Mouse (Mus musculus) brain, embryonic 14.5 days (tissue): ENCODE results near the gene Hoxb5. TPM values are rescaled to one million over a fixed set of nuclear protein-coding genes. Genes with fewer than 3 reads are reported as not detected.

Source experiments
- DNase-seq: peaks from one replicate; pipeline ENCODE4 v3.0.0-alpha.2; 2011; ENCODE audit warnings: low read depth
- CTCF ChIP-seq: fragments of 200-500 bp; IDR thresholded peaks from 2 replicates; pipeline ENCODE4 v1.5.1; 2012; ENCODE audit warnings: inconsistent platforms, mild to moderate bottlenecking, moderate library complexity, borderline replicate concordance; ENCODE audit not compliant: insufficient read depth, insufficient read length; ENCODE audit errors: extremely low read depth
- POLR2A ChIP-seq: fragments of 200-500 bp; IDR thresholded peaks from 2 replicates; pipeline ENCODE4 v1.6.1; 2012; ENCODE audit warnings: mild to moderate bottlenecking, inconsistent platforms, borderline replicate concordance; ENCODE audit not compliant: poor library complexity, insufficient read depth, insufficient read length, severe bottlenecking; ENCODE audit errors: extremely low read depth
- polyA plus RNA-seq: library from polyadenylated mRNA; depleted of rRNA; stranded (reverse); fragments of >200 nt; gene quantifications from 2 replicates; pipeline ENCODE4 v1.2.3, GENCODE M21; 2012; rRNA removed

Hoxb5 gene
- 3.3 and 43.9 TPM in 2 replicates for polyA plus RNA-seq

- no peak for TF ChIP-seq POLR2A
- peak; percentile 87 for TF ChIP-seq CTCF
- peak; percentile 78 for DNase-seq
Measured at GRCm38 (mm10) chr11:96303151-96304099, at the start of gene Hoxb5. Gene Hoxb5 (plus strand): TSS chr11:96303336.

GRCm38 (mm10) chr11:96254221-96254620 is 48.9 kb upstream of the Hoxb5 start:
- no peak for TF ChIP-seq CTCF
- no peak for TF ChIP-seq POLR2A
- DNase-seq = no peak

DNA sequence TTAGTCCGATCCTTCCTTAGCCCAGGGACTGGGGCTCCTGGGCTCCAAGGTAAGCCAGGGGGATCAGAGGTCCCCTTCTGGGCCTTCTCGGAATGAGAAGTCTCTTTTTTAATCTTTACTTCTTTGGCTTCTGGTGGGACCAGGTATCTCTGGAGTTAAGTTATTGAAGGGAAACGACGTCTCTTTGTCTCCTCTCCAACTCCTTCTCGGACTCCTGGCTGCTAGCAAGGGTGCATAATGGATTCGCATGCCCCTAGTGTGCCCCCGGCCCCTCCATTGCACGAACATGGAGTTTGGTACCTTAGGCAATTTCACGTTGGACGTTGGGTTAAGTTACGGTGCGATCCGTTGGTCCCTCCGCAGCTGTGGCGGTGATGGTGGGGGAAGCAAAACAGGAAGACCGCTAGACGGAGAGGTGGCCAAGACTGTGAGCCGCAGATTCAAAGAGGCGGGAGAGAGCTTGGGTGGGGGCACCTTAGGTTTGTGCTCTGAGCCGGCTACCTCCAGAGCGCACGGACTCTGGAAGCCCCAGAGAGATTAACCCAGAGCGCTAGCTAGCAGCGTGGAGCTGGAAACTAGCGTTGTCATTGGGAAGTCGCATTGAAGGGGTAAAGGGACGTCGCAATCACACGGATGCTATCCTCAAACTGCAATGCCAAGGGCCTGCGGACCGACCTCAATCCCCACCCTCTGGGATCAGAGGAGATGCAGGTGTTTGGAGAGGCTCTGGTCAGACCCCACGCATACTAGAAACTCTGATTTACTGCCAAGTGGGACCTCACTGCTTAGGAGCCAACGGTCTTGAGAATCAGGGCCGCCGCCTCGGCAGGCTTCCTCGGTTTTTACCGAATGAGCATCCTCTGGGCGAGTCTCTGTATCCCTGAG is 47.8 kb upstream of the Hoxb5 start:
- DNase-seq = no peak
- TF ChIP-seq POLR2A (no peak), CTCF (no peak)

GRCm38 (mm10) chr11:96255996-96256445 is 47.1 kb upstream of the Hoxb5 start:
- DNase-seq = no peak
- TF ChIP-seq POLR2A (no peak), CTCF (no peak)

- TF ChIP-seq CTCF (no peak), POLR2A (no peak)
- DNase-seq = no peak
Measured at GRCm38 (mm10) chr11:96257141-96257540, 46.0 kb upstream of the Hoxb5 start.

DNA sequence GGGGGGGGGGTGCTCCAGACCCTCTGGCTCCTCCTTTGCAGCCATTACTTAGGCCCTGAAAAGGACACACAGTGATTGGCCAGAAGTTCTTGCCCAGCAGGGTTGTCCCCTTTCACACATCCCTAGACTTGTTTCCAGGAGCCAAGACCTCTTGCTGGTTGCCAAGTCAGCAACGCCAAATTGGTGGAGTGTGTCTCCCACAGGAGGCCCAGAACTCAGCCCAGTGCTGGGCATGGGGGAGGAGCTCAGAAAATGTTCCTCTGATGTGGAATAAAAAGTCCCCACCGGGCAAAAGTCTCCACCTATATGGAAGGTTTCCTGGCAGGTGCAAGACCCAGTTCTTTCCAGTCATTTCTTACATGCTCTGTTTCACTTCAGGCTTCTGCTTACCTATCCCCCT is 44.1 kb upstream of the Hoxb5 start:
- no peak for DNase-seq
- TF ChIP-seq CTCF (no peak), POLR2A (no peak)

GRCm38 (mm10) chr11:96259511-96259910 is 43.6 kb upstream of the Hoxb5 start:
- DNase-seq = no peak
- no peak for TF ChIP-seq CTCF
- no peak for TF ChIP-seq POLR2A

- no peak for DNase-seq
- no peak for TF ChIP-seq CTCF
- no peak for TF ChIP-seq POLR2A
Measured at GRCm38 (mm10) chr11:96260310-96260970, 42.7 kb upstream of the Hoxb5 start.

DNA sequence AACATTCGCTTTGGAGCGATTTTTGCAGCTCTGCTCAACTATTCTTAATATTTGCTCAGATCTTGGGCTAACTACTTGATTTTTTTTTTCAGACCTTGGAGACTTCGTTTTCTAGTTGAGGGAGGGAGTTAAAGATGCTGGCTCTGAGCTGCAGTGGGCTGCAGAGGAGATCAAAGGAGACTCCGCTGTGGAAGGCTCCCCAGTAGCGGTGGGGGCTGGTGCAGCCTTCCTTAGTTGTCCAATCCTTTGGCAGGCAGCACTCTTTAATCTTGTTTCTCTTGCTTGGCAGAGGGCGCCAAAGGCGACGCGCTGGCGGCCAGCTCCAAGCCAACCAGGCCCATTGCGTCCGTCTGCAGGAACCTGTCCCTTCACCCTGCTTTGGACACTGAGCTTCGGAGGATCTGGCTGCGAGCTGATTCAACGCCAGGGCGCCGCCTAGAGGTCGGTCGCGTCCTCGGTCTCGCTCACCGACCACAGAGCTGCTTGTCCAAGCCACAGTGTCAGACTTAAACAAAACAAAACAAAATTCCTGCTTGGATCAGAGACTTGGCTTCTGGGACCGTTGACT is 41.7 kb upstream of the Hoxb5 start:
- TF ChIP-seq CTCF = peak; percentile 84
- no peak for TF ChIP-seq POLR2A
- peak; percentile 69 for DNase-seq

DNA sequence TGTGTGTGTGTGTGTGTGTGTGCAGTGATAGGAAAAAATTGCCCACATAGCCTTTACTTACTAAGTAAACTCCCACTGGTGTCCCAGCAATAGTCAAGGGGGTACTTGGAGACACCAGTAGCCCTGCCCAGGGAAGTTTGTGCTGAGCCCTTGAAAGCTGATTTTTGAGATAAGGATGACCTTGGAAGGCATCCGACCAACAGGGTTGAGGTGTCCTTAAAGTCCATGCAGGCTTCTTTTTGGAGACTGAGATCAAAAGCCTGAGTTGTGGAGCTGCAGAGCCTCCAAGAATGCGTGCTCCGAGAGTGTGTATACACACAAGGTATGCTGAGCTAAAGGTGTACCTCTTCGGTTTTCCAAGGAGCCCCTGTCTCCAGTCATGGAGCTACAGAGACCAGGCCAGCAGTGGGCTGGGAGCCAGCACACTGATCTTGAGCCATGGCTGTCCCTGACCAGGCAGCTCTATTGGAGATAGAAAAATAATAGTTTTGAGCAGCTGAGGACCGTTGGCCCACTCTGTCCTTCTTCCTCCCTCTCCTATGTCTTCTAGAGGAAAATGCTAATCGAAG is 40.8 kb upstream of the Hoxb5 start:
- no peak for DNase-seq

DNA sequence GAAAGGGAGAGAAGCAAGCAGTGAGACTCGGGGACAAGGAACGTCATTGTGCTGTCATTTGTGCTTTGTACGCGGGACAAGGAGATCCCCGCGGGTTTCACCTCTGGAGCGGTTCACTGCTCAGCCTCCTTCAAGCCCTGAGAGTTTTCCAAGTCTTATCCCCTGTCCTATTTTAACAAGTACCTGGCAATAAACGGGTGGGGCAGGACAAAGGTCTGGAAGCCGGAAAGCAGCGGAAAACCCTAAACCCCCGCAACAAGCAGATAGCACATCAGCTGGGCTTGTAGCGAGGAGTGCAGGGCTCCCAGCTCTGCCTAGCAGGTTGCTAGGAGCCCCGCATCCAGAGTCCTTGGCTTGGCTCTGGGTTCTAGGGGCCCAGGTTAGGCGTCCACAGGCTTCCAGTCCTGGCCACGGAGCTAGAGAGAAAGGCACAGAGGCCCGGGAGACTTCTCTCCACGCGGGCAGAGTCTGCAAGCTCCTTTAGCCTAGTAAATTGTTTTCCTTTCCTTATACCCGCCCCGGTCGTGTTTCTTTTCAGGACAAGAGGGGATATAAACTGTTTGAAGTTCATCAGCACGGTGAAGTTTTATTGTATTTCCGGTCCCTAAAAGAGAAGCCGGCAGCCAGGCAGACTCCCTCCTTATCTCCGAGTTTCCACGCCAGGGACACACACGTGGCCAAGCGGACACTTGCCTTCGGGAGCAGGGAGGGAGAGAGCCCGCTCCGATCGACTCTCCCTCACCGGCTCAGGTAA is 39.3 kb upstream of the Hoxb5 start:
- TF ChIP-seq POLR2A (no peak), CTCF (no peak)
- no peak for DNase-seq

More for the DNA sequence above, 40.8 kb upstream of the Hoxb5 start:
- TF ChIP-seq CTCF = no peak
- TF ChIP-seq POLR2A = no peak
